Mouse (Mus musculus): Measurements from ENCODE around the gene Flnc. TPM values are rescaled to one million over a fixed set of nuclear protein-coding genes. Genes with fewer than 3 reads are reported as not detected.
A peak's percentile ranks its signal among the peaks of the same experiment; 100 is the strongest.

Flnc gene
- polyA plus RNA-seq, 1 experiment from 2014 or later: 10.1 TPM

GRCm38 (mm10) chr6:29394286-29394685 is 38.8 kb upstream of the Flnc start:
- H3K4me3 ChIP-seq (ENCODE audit: low read depth, low read length): no peak overlapping the region
- no peak for TF ChIP-seq CTCF (IDR thresholded peaks at IDR 0.05; ENCODE audit: low read depth)

GRCm38 (mm10) chr6:29395910-29396713 is 36.9 kb upstream of the Flnc start, which contains the start of gene Ccdc136:
Gene Ccdc136, plus strand, starts transcription at chr6:29396309.
- peak; percentile 75 for DNase-seq
- Histone ChIP-seq H3K27me3 (ENCODE audit: insufficient read depth, low read length) (peaks cover 14% of the 10 kb centered on the region; the same call in 1 of the 2 replicates), H3K4me1 (ENCODE audit: insufficient read depth) (peaks cover 4% of the 10 kb centered on the region; the same call in 1 of the 2 replicates), H3K9ac (peak within 1 kb of the TSS; percentile 59), H3K27ac (ENCODE audit: low read depth) (no peak within 1 kb of the TSS; the same call in 1 of the 2 replicates), H3K4me2 (peak within 1 kb of the TSS; percentile 87), H3K36me3 (ENCODE audit: insufficient read depth) (no peaks in the 10 kb centered on the region), H3K4me3 (ENCODE audit: low read depth, low read length) (peak within 1 kb of the TSS; percentile 67), H3K9me3 (ENCODE audit: low read depth, low read length) (no peaks in the 10 kb centered on the region)
- peak; percentile 91 for ATAC-seq (ENCODE audit: insufficient read depth)
- no peak for TF ChIP-seq CTCF (IDR thresholded peaks at IDR 0.05; ENCODE audit: low read depth)
- under 1% methylated on average over 40 of the region's 49 CpGs for WGBS

More at GRCm38 (mm10) chr6:29394286-29394685, 38.8 kb upstream of the Flnc start:
- Histone ChIP-seq H3K9ac (no peak overlapping the region), H3K27ac (ENCODE audit: low read depth) (no peak overlapping the region), H3K4me1 (ENCODE audit: insufficient read depth) (peaks cover 4% of the 10 kb centered on the region; the same call in 1 of the 2 replicates), H3K9me3 (ENCODE audit: low read depth, low read length) (no peaks in the 10 kb centered on the region), H3K4me2 (no peak overlapping the region), H3K36me3 (ENCODE audit: insufficient read depth) (no peaks in the 10 kb centered on the region), H3K27me3 (ENCODE audit: insufficient read depth, low read length) (peaks cover 14% of the 10 kb centered on the region; the same call in 1 of the 2 replicates)
- 58% methylated on average over 1 of the region's 1 CpGs for WGBS
- ATAC-seq (ENCODE audit: insufficient read depth): no peak
- DNase-seq: no peak

- H3K27ac ChIP-seq (ENCODE audit: low read depth): no peak overlapping the region; the same call in 1 of the 2 replicates
- DNase-seq: peak; percentile 18
- peaks cover 4% of the 10 kb centered on the region; the same call in 1 of the 2 replicates for H3K4me1 ChIP-seq (ENCODE audit: insufficient read depth)
- peaks cover 14% of the 10 kb centered on the region; the same call in 1 of the 2 replicates for H3K27me3 ChIP-seq (ENCODE audit: insufficient read depth, low read length)
- peak overlapping the region; percentile 67 for H3K4me3 ChIP-seq (ENCODE audit: low read depth, low read length)
- H3K36me3 ChIP-seq (ENCODE audit: insufficient read depth): no peaks in the 10 kb centered on the region
- H3K4me2 ChIP-seq: peak overlapping the region; percentile 87
- H3K9ac ChIP-seq: peak overlapping the region; percentile 59
- 3% methylated on average over 24 of the region's 24 CpGs for WGBS
- no peak for TF ChIP-seq CTCF (IDR thresholded peaks at IDR 0.05; ENCODE audit: low read depth)
- no peaks in the 10 kb centered on the region for H3K9me3 ChIP-seq (ENCODE audit: low read depth, low read length)
- ATAC-seq (ENCODE audit: insufficient read depth): peak; percentile 69
These were observed 36.1 kb upstream of the Flnc start for GRCm38 (mm10) chr6:29396714-29397540.

GRCm38 (mm10) chr6:29397575-29397974 is 35.5 kb upstream of the Flnc start:
- Histone ChIP-seq H3K4me3 (ENCODE audit: low read depth, low read length) (peak overlapping the region; percentile 67), H3K36me3 (ENCODE audit: insufficient read depth) (no peaks in the 10 kb centered on the region), H3K27me3 (ENCODE audit: insufficient read depth, low read length) (peaks cover 14% of the 10 kb centered on the region; the same call in 1 of the 2 replicates), H3K4me1 (ENCODE audit: insufficient read depth) (peaks cover 4% of the 10 kb centered on the region; the same call in 1 of the 2 replicates), H3K27ac (ENCODE audit: low read depth) (no peak overlapping the region), H3K4me2 (peak overlapping the region; percentile 87), H3K9me3 (ENCODE audit: low read depth, low read length) (no peaks in the 10 kb centered on the region), H3K9ac (peak overlapping the region; percentile 59)
- 11% methylated on average over 6 of the region's 6 CpGs for WGBS
- ATAC-seq (ENCODE audit: insufficient read depth) (peak; percentile 32; the same call in 1 of the 2 replicates), DNase-seq (peak; percentile 67)
- no peak for TF ChIP-seq CTCF (IDR thresholded peaks at IDR 0.05; ENCODE audit: low read depth)

- H3K27ac ChIP-seq (ENCODE audit: low read depth): no peak overlapping the region
- WGBS: 84% methylated on average over 4 of the region's 4 CpGs
- peaks cover 13% of the 10 kb centered on the region; the same call in 1 of the 2 replicates for H3K27me3 ChIP-seq (ENCODE audit: insufficient read depth, low read length)
These were observed 33.2 kb upstream of the Flnc start for GRCm38 (mm10) chr6:29399851-29400250.

GRCm38 (mm10) chr6:29402693-29403342 is 30.2 kb upstream of the Flnc start:
- no peaks in the 10 kb centered on the region for H3K36me3 ChIP-seq (ENCODE audit: insufficient read depth)
- ATAC-seq (ENCODE audit: insufficient read depth) (peak; percentile 14; the same call in 1 of the 2 replicates), DNase-seq (peak; percentile 50)
- H3K9me3 ChIP-seq (ENCODE audit: low read depth, low read length): no peaks in the 10 kb centered on the region
- H3K27ac ChIP-seq (ENCODE audit: low read depth): no peak overlapping the region
- peak overlapping the region; percentile 48 for H3K4me2 ChIP-seq
- H3K4me1 ChIP-seq (ENCODE audit: insufficient read depth): no peaks in the 10 kb centered on the region
- 7% methylated on average over 34 of the region's 34 CpGs for WGBS
- no peak overlapping the region for H3K9ac ChIP-seq
- peak overlapping the region; percentile 19 for H3K4me3 ChIP-seq (ENCODE audit: low read depth, low read length)
- peak; percentile 38 for TF ChIP-seq CTCF (IDR thresholded peaks at IDR 0.05; ENCODE audit: low read depth)
- 0 out of 2 replicates have a peak, but pooled peaks cover 5% of the 10 kb centered on the region for H3K27me3 ChIP-seq (ENCODE audit: insufficient read depth, low read length)

More at GRCm38 (mm10) chr6:29399851-29400250, 33.2 kb upstream of the Flnc start:
- DNase-seq (no peak), ATAC-seq (ENCODE audit: insufficient read depth) (no peak)
- no peaks in the 10 kb centered on the region for H3K36me3 ChIP-seq (ENCODE audit: insufficient read depth)
- no peak overlapping the region for H3K4me3 ChIP-seq (ENCODE audit: low read depth, low read length)
- peaks cover 4% of the 10 kb centered on the region; the same call in 1 of the 2 replicates for H3K4me1 ChIP-seq (ENCODE audit: insufficient read depth)
- H3K4me2 ChIP-seq: no peak overlapping the region
- no peak for TF ChIP-seq CTCF (IDR thresholded peaks at IDR 0.05; ENCODE audit: low read depth)
- H3K9ac ChIP-seq: no peak overlapping the region
- H3K9me3 ChIP-seq (ENCODE audit: low read depth, low read length): no peaks in the 10 kb centered on the region

All from lung, embryonic 14.5 days (tissue).